Mouse (Mus musculus) thymus, adult 2 months (tissue): ENCODE measurements around the gene Tnk2.

Source experiments
- CTCF ChIP-seq: fragments of 200-500 bp; IDR thresholded peaks from 2 replicates; pipeline ENCODE4 v1.5.1; 2012; ENCODE audit warnings: mild to moderate bottlenecking, control low read depth, low read length, moderate library complexity, borderline replicate concordance; ENCODE audit not compliant: control insufficient read depth, poor library complexity, insufficient read depth; ENCODE audit errors: extremely low read depth
- POLR2A ChIP-seq: fragments of 200-500 bp; IDR thresholded peaks from 2 replicates; pipeline ENCODE4 v1.6.1; 2012; ENCODE audit warnings: mild to moderate bottlenecking, low read length, control low read depth, moderate library complexity; ENCODE audit not compliant: control insufficient read depth, poor library complexity, insufficient read depth; ENCODE audit errors: extremely low read depth

DNA sequence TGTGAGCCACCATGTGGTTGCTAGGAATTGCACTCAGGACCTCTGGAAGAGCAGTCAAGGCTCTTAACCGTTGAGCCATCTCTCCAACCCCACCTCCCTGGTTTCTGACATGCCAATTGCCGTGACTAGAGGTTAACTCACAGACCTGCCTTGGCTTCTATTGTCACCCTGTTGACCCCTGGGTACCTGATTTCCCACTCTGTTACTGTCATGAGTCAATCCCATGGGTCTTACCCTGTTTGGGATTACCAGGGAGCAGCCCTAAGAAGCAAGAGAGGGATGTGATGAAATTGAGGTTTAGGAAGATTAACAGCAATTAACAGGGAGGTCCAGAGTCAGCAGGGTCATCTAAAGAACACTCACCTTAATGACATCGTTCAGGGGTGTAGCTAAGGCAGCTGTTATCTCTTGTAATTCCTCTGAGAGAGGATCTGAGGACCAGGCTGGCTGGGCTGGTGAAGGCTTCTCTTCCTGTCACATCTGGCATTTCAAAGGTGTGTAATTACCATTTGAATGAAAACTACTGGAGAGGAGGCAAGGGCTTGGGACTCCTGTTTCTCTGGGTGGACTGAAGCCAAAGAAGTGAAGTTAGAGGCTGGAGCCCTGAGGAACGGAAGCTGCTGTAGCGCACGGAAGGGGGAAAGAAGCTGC lies 6.7 kb upstream of the Tnk2 start:
- TF ChIP-seq POLR2A, result no peak
- no peak for TF ChIP-seq CTCF
